Mouse (Mus musculus) liver, postnatal 0 days (tissue): ENCODE measurements around the gene Bcl7c.

Experiments used
- CTCF ChIP-seq: sonication (generic); IDR thresholded peaks from 2 replicates; pipeline ENCODE4 v1.5.1; 2016; ENCODE audit warnings: antibody characterized with exemption, low read depth
- EP300 ChIP-seq: IDR thresholded peaks from 2 replicates; pipeline ENCODE4 v1.6.1; 2016; ENCODE audit warnings: antibody characterized with exemption, low read depth, mild to moderate bottlenecking

GRCm38 (mm10) chr7:127666679-127667078 is 42.1 kb downstream of the Bcl7c start:
- TF ChIP-seq CTCF = no peak
- no peak for TF ChIP-seq EP300
